Mouse (Mus musculus): ENCODE measurements around the gene Tmem94. TPM values are rescaled to one million over a fixed set of nuclear protein-coding genes. Genes with fewer than 3 reads are reported as not detected.

Tmem94 gene
- polyA plus RNA-seq, 1 experiment from 2014 or later: 16.4 TPM

- Histone ChIP-seq H3K36me3 (ENCODE audit: control insufficient read depth, insufficient read depth, low read length) (0 out of 2 replicates have a peak, but pooled peaks cover 3% of the 10 kb centered on the region), H3K27ac (ENCODE audit: low read depth, low read length) (peak within 1 kb of the TSS; percentile 56), H3K9me3 (ENCODE audit: control insufficient read depth, low read length) (no peaks in the 10 kb centered on the region), H3K9ac (ENCODE audit: low read depth, low read length) (peak within 1 kb of the TSS; percentile 84), H3K4me2 (replicated peaks; ENCODE audit: low read depth, low read length) (peak within 1 kb of the TSS; percentile 67), H3K4me1 (replicated peaks; ENCODE audit: control insufficient read depth, insufficient read depth, low read length) (peaks cover 11% of the 10 kb centered on the region), H3K27me3 (ENCODE audit: control insufficient read depth, insufficient read depth, low read length) (no peaks in the 10 kb centered on the region), H3K4me3 (ENCODE audit: low read depth, low read length) (peak within 1 kb of the TSS; percentile 90)
- 2% methylated on average over 78 of the region's 84 CpGs for WGBS
- peak; percentile 92 for DNase-seq (ENCODE audit: low spot score)
- ATAC-seq (ENCODE audit: low FRiP score): peak; percentile 57
Measured at GRCm38 (mm10) chr11:115814605-115815450, 49.6 kb downstream of the Tmem94 start, which contains the start of gene Tsen54. Gene Tsen54, plus strand, starts transcription at chr11:115814724.

GRCm38 (mm10) chr11:115817331-115817730, 52.1 kb downstream of the Tmem94 start:
- Histone ChIP-seq H3K9me3 (ENCODE audit: control insufficient read depth, low read length) (no peaks in the 10 kb centered on the region), H3K4me3 (ENCODE audit: low read depth, low read length) (no peak overlapping the region)
- 88% methylated on average over 5 of the region's 5 CpGs for WGBS

GRCm38 (mm10) chr11:115819915-115820623, 54.8 kb downstream of the Tmem94 start:
- H3K4me3 ChIP-seq (ENCODE audit: low read depth, low read length): no peak overlapping the region
- 92% methylated on average over 16 of the region's 16 CpGs for WGBS
- H3K4me1 ChIP-seq (replicated peaks; ENCODE audit: control insufficient read depth, insufficient read depth, low read length): 0 out of 2 replicates have a peak, but pooled peaks cover 10% of the 10 kb centered on the region
- H3K27me3 ChIP-seq (ENCODE audit: control insufficient read depth, insufficient read depth, low read length): peaks cover 14% of the 10 kb centered on the region
- H3K27ac ChIP-seq (ENCODE audit: low read depth, low read length): no peak overlapping the region
- H3K9ac ChIP-seq (ENCODE audit: low read depth, low read length): no peak overlapping the region
- no peaks in the 10 kb centered on the region for H3K36me3 ChIP-seq (ENCODE audit: control insufficient read depth, insufficient read depth, low read length)
- H3K4me2 ChIP-seq (replicated peaks; ENCODE audit: low read depth, low read length): no peak overlapping the region
- H3K9me3 ChIP-seq (ENCODE audit: control insufficient read depth, low read length): no peaks in the 10 kb centered on the region
- DNase-seq (ENCODE audit: low spot score) (no peak), ATAC-seq (ENCODE audit: low FRiP score) (no peak)

More at GRCm38 (mm10) chr11:115817331-115817730, 52.1 kb downstream of the Tmem94 start:
- H3K4me2 ChIP-seq (replicated peaks; ENCODE audit: low read depth, low read length): no peak overlapping the region
- no peak for DNase-seq (ENCODE audit: low spot score)
- H3K27me3 ChIP-seq (ENCODE audit: control insufficient read depth, insufficient read depth, low read length): 0 out of 2 replicates have a peak, but pooled peaks cover 2% of the 10 kb centered on the region
- no peak overlapping the region for H3K27ac ChIP-seq (ENCODE audit: low read depth, low read length)
- ATAC-seq (ENCODE audit: low FRiP score): no peak
- H3K36me3 ChIP-seq (ENCODE audit: control insufficient read depth, insufficient read depth, low read length): no peaks in the 10 kb centered on the region
- no peak overlapping the region for H3K9ac ChIP-seq (ENCODE audit: low read depth, low read length)
- H3K4me1 ChIP-seq (replicated peaks; ENCODE audit: control insufficient read depth, insufficient read depth, low read length): peaks cover 2% of the 10 kb centered on the region; the same call in 1 of the 2 replicates

GRCm38 (mm10) chr11:115821001-115821400, 55.8 kb downstream of the Tmem94 start:
- Histone ChIP-seq H3K27ac (ENCODE audit: low read depth, low read length) (no peak overlapping the region), H3K4me2 (replicated peaks; ENCODE audit: low read depth, low read length) (no peak overlapping the region), H3K4me3 (ENCODE audit: low read depth, low read length) (no peak overlapping the region), H3K4me1 (replicated peaks; ENCODE audit: control insufficient read depth, insufficient read depth, low read length) (0 out of 2 replicates have a peak, but pooled peaks cover 8% of the 10 kb centered on the region), H3K9me3 (ENCODE audit: control insufficient read depth, low read length) (no peaks in the 10 kb centered on the region), H3K27me3 (ENCODE audit: control insufficient read depth, insufficient read depth, low read length) (peaks cover 17% of the 10 kb centered on the region), H3K9ac (ENCODE audit: low read depth, low read length) (no peak overlapping the region), H3K36me3 (ENCODE audit: control insufficient read depth, insufficient read depth, low read length) (no peaks in the 10 kb centered on the region)
- no peak for ATAC-seq (ENCODE audit: low FRiP score)
- DNase-seq (ENCODE audit: low spot score): no peak
- WGBS: 92% methylated on average over 4 of the region's 4 CpGs

GRCm38 (mm10) chr11:115823774-115824740, 58.8 kb downstream of the Tmem94 start, which contains the start of gene Llgl2:
Gene Llgl2, plus strand, starts transcription at chr11:115824049.
- peak; percentile 90 for ATAC-seq (ENCODE audit: low FRiP score)
- H3K27me3 ChIP-seq (ENCODE audit: control insufficient read depth, insufficient read depth, low read length): peaks cover 17% of the 10 kb centered on the region
- peak; percentile 91 for DNase-seq (ENCODE audit: low spot score)
- H3K4me2 ChIP-seq (replicated peaks; ENCODE audit: low read depth, low read length): peak within 1 kb of the TSS; percentile 97
- no peak within 1 kb of the TSS for H3K27ac ChIP-seq (ENCODE audit: low read depth, low read length)
- H3K36me3 ChIP-seq (ENCODE audit: control insufficient read depth, insufficient read depth, low read length): no peaks in the 10 kb centered on the region
- under 1% methylated on average over 87 of the region's 87 CpGs for WGBS
- peak within 1 kb of the TSS; percentile 67 for H3K4me3 ChIP-seq (ENCODE audit: low read depth, low read length)
- peak within 1 kb of the TSS; percentile 50; the same call in 1 of the 2 replicates for H3K9ac ChIP-seq (ENCODE audit: low read depth, low read length)
- H3K4me1 ChIP-seq (replicated peaks; ENCODE audit: control insufficient read depth, insufficient read depth, low read length): 0 out of 2 replicates have a peak, but pooled peaks cover 8% of the 10 kb centered on the region
- no peaks in the 10 kb centered on the region for H3K9me3 ChIP-seq (ENCODE audit: control insufficient read depth, low read length)

- Histone ChIP-seq H3K4me2 (replicated peaks; ENCODE audit: low read depth, low read length) (peak overlapping the region; percentile 97; the same call in 1 of the 2 replicates), H3K4me1 (replicated peaks; ENCODE audit: control insufficient read depth, insufficient read depth, low read length) (0 out of 2 replicates have a peak, but pooled peaks cover 8% of the 10 kb centered on the region), H3K27me3 (ENCODE audit: control insufficient read depth, insufficient read depth, low read length) (peaks cover 17% of the 10 kb centered on the region), H3K9me3 (ENCODE audit: control insufficient read depth, low read length) (no peaks in the 10 kb centered on the region), H3K9ac (ENCODE audit: low read depth, low read length) (no peak overlapping the region), H3K4me3 (ENCODE audit: low read depth, low read length) (peak overlapping the region; percentile 67), H3K27ac (ENCODE audit: low read depth, low read length) (no peak overlapping the region), H3K36me3 (ENCODE audit: control insufficient read depth, insufficient read depth, low read length) (no peaks in the 10 kb centered on the region)
- ATAC-seq (ENCODE audit: low FRiP score): no peak
- 19% methylated on average over 11 of the region's 11 CpGs for WGBS
- no peak for DNase-seq (ENCODE audit: low spot score)
Measured at GRCm38 (mm10) chr11:115824813-115825212, 59.6 kb downstream of the Tmem94 start.

- Histone ChIP-seq H3K9me3 (ENCODE audit: control insufficient read depth, low read length) (no peaks in the 10 kb centered on the region), H3K27me3 (ENCODE audit: control insufficient read depth, insufficient read depth, low read length) (peaks cover 19% of the 10 kb centered on the region), H3K4me2 (replicated peaks; ENCODE audit: low read depth, low read length) (no peak overlapping the region), H3K27ac (ENCODE audit: low read depth, low read length) (no peak overlapping the region), H3K4me3 (ENCODE audit: low read depth, low read length) (no peak overlapping the region), H3K4me1 (replicated peaks; ENCODE audit: control insufficient read depth, insufficient read depth, low read length) (0 out of 2 replicates have a peak, but pooled peaks cover 8% of the 10 kb centered on the region), H3K36me3 (ENCODE audit: control insufficient read depth, insufficient read depth, low read length) (no peaks in the 10 kb centered on the region), H3K9ac (ENCODE audit: low read depth, low read length) (no peak overlapping the region)
- 48% methylated on average over 5 of the region's 5 CpGs for WGBS
- ATAC-seq (ENCODE audit: low FRiP score) (no peak), DNase-seq (ENCODE audit: low spot score) (no peak)
Measured at GRCm38 (mm10) chr11:115826487-115826886, 61.3 kb downstream of the Tmem94 start.

- Histone ChIP-seq H3K4me2 (replicated peaks; ENCODE audit: low read depth, low read length) (no peak overlapping the region), H3K36me3 (ENCODE audit: control insufficient read depth, insufficient read depth, low read length) (no peaks in the 10 kb centered on the region), H3K9ac (ENCODE audit: low read depth, low read length) (no peak overlapping the region), H3K4me1 (replicated peaks; ENCODE audit: control insufficient read depth, insufficient read depth, low read length) (peaks cover 10% of the 10 kb centered on the region), H3K27ac (ENCODE audit: low read depth, low read length) (no peak overlapping the region), H3K4me3 (ENCODE audit: low read depth, low read length) (no peak overlapping the region), H3K27me3 (ENCODE audit: control insufficient read depth, insufficient read depth, low read length) (peaks cover 17% of the 10 kb centered on the region), H3K9me3 (ENCODE audit: control insufficient read depth, low read length) (no peaks in the 10 kb centered on the region)
- DNase-seq (ENCODE audit: low spot score) (no peak), ATAC-seq (ENCODE audit: low FRiP score) (no peak)
- WGBS: 89% methylated on average over 6 of the region's 6 CpGs
Measured at GRCm38 (mm10) chr11:115827624-115828023, 62.4 kb downstream of the Tmem94 start.

Measured in hindbrain, embryonic 11.5 days (tissue).